Mouse (Mus musculus) liver, postnatal 0 days (tissue): ENCODE measurements around the gene Cdk7. TPM values are rescaled to one million over a fixed set of nuclear protein-coding genes. Genes with fewer than 3 reads are reported as not detected.
"Not testable (repeated sequence)": the region's sequence is repeated elsewhere in the genome, so short reads cannot be mapped to it uniquely, and the experiment has no call there.

ENCODE experiments used
- ATAC-seq: fragments of 200-750 bp; cut with Nextera tagmentation; 2 replicates; pipeline ENCODE4 v1.8.0; 2017; ENCODE audit warnings: mild to moderate bottlenecking, moderate library complexity
- DNase-seq: peaks from one replicate; pipeline ENCODE4 v3.0.0-alpha.2; 2016
- H3K27ac ChIP-seq: fragments of 300-500 bp; sonication (generic); 2 replicates; pipeline ENCODE4 v1.5.1; 2014; ENCODE audit warnings: antibody characterized with exemption, moderate library complexity, mild to moderate bottlenecking, low read depth
- H3K27me3 ChIP-seq: fragments of 300-500 bp; sonication (generic); 2 replicates; pipeline ENCODE4 v1.6.1; 2014; ENCODE audit warnings: low read length, control low read depth, mixed read lengths; ENCODE audit not compliant: insufficient read depth
- H3K36me3 ChIP-seq: fragments of 300-500 bp; sonication (generic); replicated peaks from 2 replicates; pipeline ENCODE4 v1.6.1; 2014; ENCODE audit warnings: mild to moderate bottlenecking, control low read depth, low read length, moderate library complexity, mixed read lengths; ENCODE audit not compliant: insufficient read depth
- H3K4me1 ChIP-seq: fragments of 300-500 bp; sonication (generic); 2 replicates; pipeline ENCODE4 v1.6.1; 2014; ENCODE audit warnings: antibody characterized with exemption, mild to moderate bottlenecking, control low read depth; ENCODE audit not compliant: insufficient read depth
- H3K4me2 ChIP-seq: fragments of 300-500 bp; sonication (generic); 2 replicates; pipeline ENCODE4 v1.6.1; 2014; ENCODE audit warnings: low read depth, mild to moderate bottlenecking, low read length, moderate library complexity, mixed read lengths
- H3K4me3 ChIP-seq: fragments of 300-500 bp; sonication (generic); 2 replicates; pipeline ENCODE4 v1.5.1; 2014; ENCODE audit warnings: low read depth, low read length
- H3K9ac ChIP-seq: fragments of 300-500 bp; sonication (generic); replicated peaks from 2 replicates; pipeline ENCODE4 v1.6.1; 2014; ENCODE audit warnings: mild to moderate bottlenecking, moderate library complexity
- H3K9me3 ChIP-seq: fragments of 300-500 bp; sonication (generic); 2 replicates; pipeline ENCODE4 v1.6.1; 2016; ENCODE audit warnings: mild to moderate bottlenecking, control low read depth, low read length, mixed read lengths
- CTCF ChIP-seq: sonication (generic); IDR thresholded peaks from 2 replicates; pipeline ENCODE4 v1.5.1; 2016; ENCODE audit warnings: antibody characterized with exemption, low read depth
- EP300 ChIP-seq: IDR thresholded peaks from 2 replicates; pipeline ENCODE4 v1.6.1; 2016; ENCODE audit warnings: antibody characterized with exemption, low read depth, mild to moderate bottlenecking
- WGBS: fragments of 180-500 bp; shearing (Covaris S2); extraction: QIAGEN DNeasy Blood & Tissue Kit; methylation state at CpG from one replicate; pipeline ENCODE4 v1.1.7; 2014; ENCODE audit not compliant: insufficient replicate concordance; 5-methylcytosine and 5-hydroxymethylcytosine counted together
- polyA plus RNA-seq: library from polyadenylated mRNA; unstranded; fragments of >200 nt; fragmentation: Nextera tagmentation; extraction: Ambion mirVana; gene quantifications from 2 replicates; pipeline ENCODE4 v1.2.1, GENCODE M21; 2015

Cdk7 gene
- polyA plus RNA-seq, 1 experiment from 2014 or later, result 25.0 TPM

DNA sequence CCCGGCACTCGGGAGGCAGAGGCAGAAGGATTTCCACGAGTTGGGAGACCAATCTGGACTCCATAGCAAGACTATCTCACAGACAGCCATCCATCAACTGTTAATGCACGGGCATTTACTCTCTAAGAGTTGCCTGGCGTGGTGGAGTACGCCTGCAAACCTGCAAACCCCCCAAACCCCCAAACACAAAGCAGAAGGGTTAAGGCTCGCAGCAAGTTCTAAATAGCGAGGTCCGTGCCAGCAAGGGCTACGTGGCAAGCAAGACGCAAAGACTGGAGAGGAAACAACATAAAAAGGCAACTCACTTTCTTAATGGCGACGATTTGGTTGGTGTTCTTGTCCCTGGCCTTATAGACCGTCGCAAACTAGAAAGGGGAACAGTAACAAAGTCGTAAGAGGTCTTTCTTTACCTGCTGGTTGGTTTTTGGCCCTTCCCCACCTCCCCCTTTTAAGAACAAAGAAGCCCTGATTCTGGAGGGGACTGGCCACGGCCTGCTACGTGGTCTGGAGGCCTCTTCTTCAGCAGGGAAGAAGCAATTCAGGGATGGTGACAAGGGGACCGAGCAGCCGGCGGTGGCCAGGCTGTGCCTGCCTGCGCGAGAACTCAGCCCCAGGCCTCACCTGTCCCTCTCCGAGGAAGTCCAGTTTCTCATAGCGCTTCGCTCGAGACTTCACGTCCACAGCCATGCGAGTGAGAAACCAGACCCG, 432 bp downstream of the Cdk7 start:
- Histone ChIP-seq H3K36me3 (peaks cover 14% of the 10 kb centered on the region), H3K27me3 (no peaks in the 10 kb centered on the region)

DNA sequence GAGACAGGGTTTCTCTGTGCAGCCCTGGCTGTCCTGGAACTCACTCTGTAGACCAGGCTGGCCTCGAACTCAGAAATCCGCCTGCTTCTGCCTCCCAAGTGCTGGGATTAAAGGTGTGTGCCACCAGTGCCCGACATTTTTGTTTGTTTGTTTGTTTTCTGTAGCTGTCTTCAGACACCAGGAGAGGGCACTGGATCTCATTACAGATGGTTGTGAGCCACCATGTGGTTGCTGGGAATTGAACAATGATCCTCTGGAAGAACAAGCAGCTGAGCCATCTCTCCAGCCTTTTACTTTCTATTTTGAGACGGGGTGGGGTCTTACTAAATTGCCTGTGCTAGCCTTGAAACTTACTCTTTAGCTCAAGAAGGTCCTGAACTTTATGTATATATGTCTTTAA, 2.2 kb downstream of the Cdk7 start:
- H3K4me2 ChIP-seq, H3K9me3 ChIP-seq, H3K9ac ChIP-seq, ATAC-seq, DNase-seq, H3K27ac ChIP-seq, H3K27me3 ChIP-seq, H3K4me3 ChIP-seq: not testable (repeated sequence)
- WGBS, result 91% methylated on average over 4 of the region's 4 CpGs
- H3K36me3 ChIP-seq, result peaks cover 11% of the 10 kb centered on the region
- H3K4me1 ChIP-seq, result peaks cover 12% of the 10 kb centered on the region

More for the DNA sequence above, 432 bp downstream of the Cdk7 start:
- DNase-seq, result no peak
- H3K4me1 ChIP-seq, result peaks cover 12% of the 10 kb centered on the region
- TF ChIP-seq EP300 (no peak), CTCF (no peak)
- H3K4me2 ChIP-seq, result peak overlapping the region; percentile 91
- peak overlapping the region; percentile 88 for H3K4me3 ChIP-seq
- H3K9me3 ChIP-seq, result no peaks in the 10 kb centered on the region
- under 1% methylated on average over 30 of the region's 30 CpGs for WGBS
- peak overlapping the region; percentile 89 for H3K9ac ChIP-seq
- peak; percentile 82 for ATAC-seq
- H3K27ac ChIP-seq, result peak overlapping the region; percentile 91

DNA sequence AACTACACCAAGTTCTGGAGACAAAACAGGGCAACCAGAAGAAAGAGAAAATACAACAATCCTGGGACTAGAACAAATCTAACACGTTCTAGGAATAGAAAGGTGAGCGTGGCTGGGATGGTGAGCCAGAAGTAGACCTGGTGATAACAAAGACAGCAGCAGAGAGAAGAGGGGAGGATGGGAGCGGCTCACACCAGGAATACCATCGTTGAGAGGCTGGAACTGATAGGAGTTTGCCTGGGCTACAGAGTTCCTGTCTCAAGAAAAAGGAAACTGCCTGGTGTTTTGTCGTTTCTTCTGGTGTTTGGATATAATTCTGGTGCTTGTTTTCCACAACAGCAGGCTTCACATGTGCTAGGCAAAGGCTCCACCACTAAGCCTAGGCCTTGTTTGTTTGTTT, 2.7 kb downstream of the Cdk7 start:
- TF ChIP-seq CTCF (no peak), EP300 (no peak)
- Histone ChIP-seq H3K4me3 (no peak overlapping the region), H3K4me1 (peaks cover 12% of the 10 kb centered on the region), H3K27me3 (no peaks in the 10 kb centered on the region), H3K27ac (no peak overlapping the region), H3K9me3 (no peaks in the 10 kb centered on the region), H3K4me2 (no peak overlapping the region), H3K9ac (no peak overlapping the region), H3K36me3 (peaks cover 11% of the 10 kb centered on the region)
- DNase-seq (no peak), ATAC-seq (no peak)
- WGBS, result 81% methylated on average over 5 of the region's 5 CpGs

DNA sequence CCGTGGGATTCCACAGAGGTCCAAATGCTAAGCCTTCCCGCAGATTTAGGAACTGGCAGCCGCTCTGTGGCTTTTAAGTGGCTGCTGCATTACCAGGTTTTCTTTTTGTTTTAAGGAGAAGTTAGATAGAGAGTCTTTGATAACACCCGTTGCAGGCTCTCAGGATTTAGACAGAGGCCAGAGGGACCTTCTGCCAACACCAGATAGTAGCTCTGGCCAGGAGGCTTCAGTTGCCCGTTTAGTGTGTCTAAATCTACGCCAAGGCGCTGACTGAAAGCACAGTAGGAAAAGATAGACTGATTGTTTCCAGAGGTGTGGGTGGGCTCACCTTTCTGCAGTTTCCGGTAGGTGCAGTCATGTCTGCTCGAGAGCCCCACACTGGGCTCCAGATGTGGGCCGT, 5.5 kb downstream of the Cdk7 start:
- Histone ChIP-seq H3K27ac (no peak overlapping the region), H3K4me2 (no peak overlapping the region), H3K4me3 (no peak overlapping the region), H3K9me3 (no peaks in the 10 kb centered on the region), H3K4me1 (peaks cover 8% of the 10 kb centered on the region), H3K36me3 (peaks cover 15% of the 10 kb centered on the region), H3K27me3 (no peaks in the 10 kb centered on the region), H3K9ac (no peak overlapping the region)
- TF ChIP-seq EP300 (peak; percentile 75), CTCF (no peak)
- 58% methylated on average over 10 of the region's 10 CpGs for WGBS
- DNase-seq, result no peak
- 0 out of 2 replicates have a peak, but pooled peaks have one; percentile 45 for ATAC-seq

DNA sequence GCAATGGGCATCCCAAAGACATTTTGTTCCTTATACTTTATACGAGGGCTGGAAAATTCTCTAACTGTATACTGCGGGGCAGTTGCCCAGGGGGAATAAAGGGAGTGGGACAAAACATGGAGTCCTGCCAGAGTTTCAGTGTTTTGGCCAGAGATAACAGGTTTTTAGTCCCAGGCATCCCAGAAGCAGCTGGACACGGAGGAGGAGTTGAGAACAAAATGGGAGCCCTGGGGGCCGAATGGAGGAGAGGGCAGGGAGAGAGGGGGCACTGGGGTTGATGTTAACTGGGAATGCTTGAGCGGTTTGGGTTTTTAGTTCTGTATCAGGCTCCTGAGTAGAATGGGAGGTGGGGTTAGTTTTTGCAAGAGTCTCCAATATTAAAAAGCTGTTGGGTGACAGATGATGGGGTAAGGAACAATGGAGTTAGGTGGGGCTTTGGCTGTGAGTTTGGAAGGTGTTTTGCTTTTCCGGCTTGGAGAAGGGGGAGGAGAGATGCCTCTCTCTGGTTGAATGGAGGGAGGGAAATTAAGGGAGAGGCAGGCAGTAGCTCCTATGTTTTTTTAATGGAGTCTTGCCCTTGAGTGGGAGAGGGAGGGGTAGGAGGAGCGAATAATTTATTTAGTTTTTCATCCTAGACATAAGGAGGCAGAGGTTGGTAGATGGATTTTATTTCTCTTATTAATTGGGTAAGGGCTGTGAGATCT, 6.5 kb downstream of the Cdk7 start:
- Histone ChIP-seq H3K4me3 (no peak overlapping the region), H3K4me2 (no peak overlapping the region), H3K27ac (no peak overlapping the region), H3K27me3 (no peaks in the 10 kb centered on the region), H3K36me3 (peaks cover 18% of the 10 kb centered on the region), H3K4me1 (peaks cover 4% of the 10 kb centered on the region), H3K9ac (no peak overlapping the region), H3K9me3 (no peaks in the 10 kb centered on the region)
- 83% methylated on average over 7 of the region's 7 CpGs for WGBS
- TF ChIP-seq CTCF (no peak), EP300 (no peak)
- no peak for ATAC-seq
- no peak for DNase-seq

DNA sequence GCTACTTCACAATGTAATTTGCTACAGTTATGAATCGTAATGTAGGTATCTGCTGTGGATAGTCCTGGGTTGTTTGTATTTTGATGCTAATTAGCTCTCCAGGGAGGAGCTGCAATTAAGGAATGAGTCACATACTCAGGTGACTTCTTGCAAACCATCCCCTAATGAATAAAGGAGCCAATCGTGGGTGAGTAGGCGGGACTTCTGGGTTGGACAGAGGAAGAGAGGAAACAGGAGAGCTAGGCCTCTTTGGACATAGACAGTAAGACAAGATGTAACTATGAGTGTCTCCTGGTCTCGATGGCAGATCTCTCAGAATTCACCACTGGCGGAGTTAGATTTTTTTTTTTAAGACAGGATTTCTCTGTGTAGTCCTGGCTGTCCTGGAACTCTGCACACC, 9.1 kb downstream of the Cdk7 start:
- Histone ChIP-seq H3K27me3 (no peaks in the 10 kb centered on the region), H3K4me1 (no peaks in the 10 kb centered on the region), H3K4me2 (no peak overlapping the region), H3K9ac (no peak overlapping the region), H3K36me3 (peaks cover 24% of the 10 kb centered on the region), H3K27ac (no peak overlapping the region), H3K9me3 (no peaks in the 10 kb centered on the region), H3K4me3 (no peak overlapping the region)
- TF ChIP-seq CTCF (no peak), EP300 (no peak)
- 82% methylated on average over 5 of the region's 5 CpGs for WGBS
- ATAC-seq (no peak), DNase-seq (no peak)
